Mouse (Mus musculus): Measurements from ENCODE around the gene Zfp981. TPM values are rescaled to one million over a fixed set of nuclear protein-coding genes. Genes with fewer than 3 reads are reported as not detected.
A peak's percentile ranks its signal among the peaks of the same experiment; 100 is the strongest.
"Not testable (repeated sequence)": the region's sequence is repeated elsewhere in the genome, so short reads cannot be mapped to it uniquely, and the experiment has no call there.

Gene Zfp981
- polyA plus RNA-seq, 1 experiment from 2014 or later = not detected

GRCm38 (mm10) chr4:146480376-146481096 is 21.3 kb upstream of the Zfp981 start:
- not testable (repeated sequence) for DNase-seq (ENCODE audit: low spot score); H3K4me3 ChIP-seq (ENCODE audit: low read depth, low read length); H3K4me1 ChIP-seq (ENCODE audit: insufficient read depth, low read depth, low read length); H3K9ac ChIP-seq (replicated peaks; ENCODE audit: low read depth); H3K36me3 ChIP-seq (ENCODE audit: insufficient read depth, low read length); H3K27me3 ChIP-seq (replicated peaks; ENCODE audit: insufficient read depth, low read length); H3K27ac ChIP-seq (ENCODE audit: low read length); H3K4me2 ChIP-seq (replicated peaks; ENCODE audit: low read depth, low read length)
- H3K9me3 ChIP-seq (ENCODE audit: low read length) = peaks cover 43% of the 10 kb centered on the region
- WGBS = 63% methylated on average over 6 of the region's 6 CpGs
- 0 out of 2 replicates have a peak, but pooled peaks have one; percentile 18 for ATAC-seq

- not testable (repeated sequence) for H3K36me3 ChIP-seq (ENCODE audit: insufficient read depth, low read length); H3K27ac ChIP-seq (ENCODE audit: low read length); H3K9ac ChIP-seq (replicated peaks; ENCODE audit: low read depth); H3K27me3 ChIP-seq (replicated peaks; ENCODE audit: insufficient read depth, low read length); H3K4me1 ChIP-seq (ENCODE audit: insufficient read depth, low read depth, low read length); H3K4me2 ChIP-seq (replicated peaks; ENCODE audit: low read depth, low read length); DNase-seq (ENCODE audit: low spot score); H3K4me3 ChIP-seq (ENCODE audit: low read depth, low read length)
- peak; percentile 39; the same call in 1 of the 2 replicates for ATAC-seq
- peaks cover 38% of the 10 kb centered on the region for H3K9me3 ChIP-seq (ENCODE audit: low read length)
- 83% methylated on average over 10 of the region's 10 CpGs for WGBS
Observed at GRCm38 (mm10) chr4:146482546-146482945, 19.3 kb upstream of the Zfp981 start.

GRCm38 (mm10) chr4:146483571-146484280 is 18.1 kb upstream of the Zfp981 start:
- DNase-seq (ENCODE audit: low spot score); H3K4me2 ChIP-seq (replicated peaks; ENCODE audit: low read depth, low read length); H3K36me3 ChIP-seq (ENCODE audit: insufficient read depth, low read length); H3K4me3 ChIP-seq (ENCODE audit: low read depth, low read length); H3K4me1 ChIP-seq (ENCODE audit: insufficient read depth, low read depth, low read length); H3K27ac ChIP-seq (ENCODE audit: low read length); H3K27me3 ChIP-seq (replicated peaks; ENCODE audit: insufficient read depth, low read length); H3K9ac ChIP-seq (replicated peaks; ENCODE audit: low read depth): not testable (repeated sequence)
- H3K9me3 ChIP-seq (ENCODE audit: low read length) = peaks cover 38% of the 10 kb centered on the region
- 67% methylated on average over 13 of the region's 13 CpGs for WGBS
- ATAC-seq = peak; percentile 43; the same call in 1 of the 2 replicates

GRCm38 (mm10) chr4:146484676-146485075 is 17.2 kb upstream of the Zfp981 start:
- ATAC-seq; H3K27ac ChIP-seq (ENCODE audit: low read length); H3K36me3 ChIP-seq (ENCODE audit: insufficient read depth, low read length); H3K9ac ChIP-seq (replicated peaks; ENCODE audit: low read depth); H3K4me1 ChIP-seq (ENCODE audit: insufficient read depth, low read depth, low read length); DNase-seq (ENCODE audit: low spot score); H3K4me2 ChIP-seq (replicated peaks; ENCODE audit: low read depth, low read length); H3K4me3 ChIP-seq (ENCODE audit: low read depth, low read length); H3K27me3 ChIP-seq (replicated peaks; ENCODE audit: insufficient read depth, low read length): not testable (repeated sequence)
- peaks cover 43% of the 10 kb centered on the region for H3K9me3 ChIP-seq (ENCODE audit: low read length)

GRCm38 (mm10) chr4:146485183-146485939 is 16.5 kb upstream of the Zfp981 start:
- ATAC-seq; H3K4me2 ChIP-seq (replicated peaks; ENCODE audit: low read depth, low read length); H3K27me3 ChIP-seq (replicated peaks; ENCODE audit: insufficient read depth, low read length); H3K27ac ChIP-seq (ENCODE audit: low read length); H3K9ac ChIP-seq (replicated peaks; ENCODE audit: low read depth); H3K4me3 ChIP-seq (ENCODE audit: low read depth, low read length); DNase-seq (ENCODE audit: low spot score); H3K4me1 ChIP-seq (ENCODE audit: insufficient read depth, low read depth, low read length); H3K36me3 ChIP-seq (ENCODE audit: insufficient read depth, low read length): not testable (repeated sequence)
- H3K9me3 ChIP-seq (ENCODE audit: low read length) = peaks cover 41% of the 10 kb centered on the region
- 61% methylated on average over 6 of the region's 6 CpGs for WGBS

GRCm38 (mm10) chr4:146486753-146487152 is 15.1 kb upstream of the Zfp981 start:
- WGBS = 54% methylated on average over 1 of the region's 1 CpGs
- not testable (repeated sequence) for H3K27me3 ChIP-seq (replicated peaks; ENCODE audit: insufficient read depth, low read length); DNase-seq (ENCODE audit: low spot score); H3K4me2 ChIP-seq (replicated peaks; ENCODE audit: low read depth, low read length); H3K4me1 ChIP-seq (ENCODE audit: insufficient read depth, low read depth, low read length); H3K4me3 ChIP-seq (ENCODE audit: low read depth, low read length); H3K36me3 ChIP-seq (ENCODE audit: insufficient read depth, low read length); H3K9ac ChIP-seq (replicated peaks; ENCODE audit: low read depth); H3K27ac ChIP-seq (ENCODE audit: low read length)
- peaks cover 33% of the 10 kb centered on the region for H3K9me3 ChIP-seq (ENCODE audit: low read length)
- peak; percentile 8; the same call in 1 of the 2 replicates for ATAC-seq

- not testable (repeated sequence) for H3K4me1 ChIP-seq (ENCODE audit: insufficient read depth, low read depth, low read length); DNase-seq (ENCODE audit: low spot score); H3K27me3 ChIP-seq (replicated peaks; ENCODE audit: insufficient read depth, low read length); H3K4me3 ChIP-seq (ENCODE audit: low read depth, low read length); H3K27ac ChIP-seq (ENCODE audit: low read length); ATAC-seq; H3K36me3 ChIP-seq (ENCODE audit: insufficient read depth, low read length); H3K9ac ChIP-seq (replicated peaks; ENCODE audit: low read depth); H3K4me2 ChIP-seq (replicated peaks; ENCODE audit: low read depth, low read length)
- 72% methylated on average over 4 of the region's 4 CpGs for WGBS
- H3K9me3 ChIP-seq (ENCODE audit: low read length) = peaks cover 34% of the 10 kb centered on the region
Observed at GRCm38 (mm10) chr4:146489196-146489595, 12.6 kb upstream of the Zfp981 start.

- not testable (repeated sequence) for H3K4me2 ChIP-seq (replicated peaks; ENCODE audit: low read depth, low read length); H3K36me3 ChIP-seq (ENCODE audit: insufficient read depth, low read length); H3K27me3 ChIP-seq (replicated peaks; ENCODE audit: insufficient read depth, low read length); H3K4me3 ChIP-seq (ENCODE audit: low read depth, low read length); H3K27ac ChIP-seq (ENCODE audit: low read length); H3K4me1 ChIP-seq (ENCODE audit: insufficient read depth, low read depth, low read length); DNase-seq (ENCODE audit: low spot score); H3K9ac ChIP-seq (replicated peaks; ENCODE audit: low read depth)
- WGBS = 67% methylated on average over 1 of the region's 1 CpGs
- H3K9me3 ChIP-seq (ENCODE audit: low read length) = peaks cover 31% of the 10 kb centered on the region
- peak; percentile 22; the same call in 1 of the 2 replicates for ATAC-seq
Observed at GRCm38 (mm10) chr4:146491993-146492392, 9.8 kb upstream of the Zfp981 start.
